Mouse (Mus musculus): Measurements from ENCODE around the gene Cldn2. TPM values are rescaled to one million over a fixed set of nuclear protein-coding genes. Genes with fewer than 3 reads are reported as not detected.

Cldn2 gene
- polyA plus RNA-seq (2014; fragmentation: Illumina TruSeq; extraction: RNeasy Lipid Tissue Mini Kit (QIAGEN cat#74804); ENCODE audit: low read depth, low replicate concordance): 467 TPM

GRCm38 (mm10) chrX:139800406-139800878 lies at the start of gene Cldn2:
TSS of gene Cldn2 (plus strand) at chrX:139800828.

DNA sequence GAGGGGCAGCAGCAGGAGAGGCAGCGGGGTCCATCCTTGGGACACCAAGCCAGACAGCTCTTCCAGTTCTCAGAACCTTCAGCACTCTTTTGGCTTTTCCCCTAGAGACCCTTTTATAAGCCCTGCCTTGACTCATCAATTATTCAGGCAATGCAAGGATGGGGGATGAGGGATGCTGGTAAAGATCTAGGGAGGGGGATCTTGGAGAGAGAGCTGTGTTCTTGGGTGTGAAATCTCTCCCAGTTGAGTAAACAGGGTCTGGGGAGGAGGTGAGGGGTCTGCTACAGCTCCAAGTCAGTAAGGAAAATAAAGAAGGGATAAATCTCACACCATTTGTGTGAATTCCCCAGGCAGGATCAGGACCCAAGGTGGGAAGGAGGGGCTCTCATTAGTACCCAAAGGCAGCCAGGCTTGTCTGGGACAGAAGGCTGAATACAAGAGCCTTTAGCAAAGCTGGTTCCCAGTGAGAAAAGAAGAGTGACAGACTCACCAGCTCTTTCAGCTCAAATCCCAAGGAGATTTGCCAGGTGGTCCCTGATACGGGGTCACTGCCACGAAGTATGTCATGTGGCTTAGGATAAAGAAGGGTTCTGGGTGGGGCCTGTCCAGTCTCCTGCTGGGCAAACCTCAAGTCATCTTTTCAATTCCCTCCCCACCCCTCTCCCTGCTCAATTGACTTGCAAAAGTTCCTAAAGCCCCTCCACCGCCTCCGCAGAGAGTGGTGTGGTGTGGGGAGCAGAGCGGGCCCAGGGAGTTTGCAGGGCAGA lies 18.2 kb upstream of the Cldn2 start, which contains the start of gene Ripply1:
TSS of gene Ripply1 (minus strand) at position 76 of the 767 bp plus-strand sequence.

Other genes starting within 250 kb of the Cldn2 start
- gene Rnf128, start 237.5 kb upstream of the Cldn2 start, polyA plus RNA-seq (2014; fragmentation: Illumina TruSeq; extraction: RNeasy Lipid Tissue Mini Kit (QIAGEN cat#74804); ENCODE audit: low read depth, low replicate concordance): 439 TPM
- gene Tbc1d8b, start 115.8 kb upstream of the Cldn2 start, polyA plus RNA-seq (2014; fragmentation: Illumina TruSeq; extraction: RNeasy Lipid Tissue Mini Kit (QIAGEN cat#74804); ENCODE audit: low read depth, low replicate concordance): 53.0 TPM
- gene Gm15013, start 86.3 kb upstream of the Cldn2 start, polyA plus RNA-seq (2014; fragmentation: Illumina TruSeq; extraction: RNeasy Lipid Tissue Mini Kit (QIAGEN cat#74804); ENCODE audit: low read depth, low replicate concordance): not detected
- gene Ripply1, start 18.5 kb upstream of the Cldn2 start, polyA plus RNA-seq (2014; fragmentation: Illumina TruSeq; extraction: RNeasy Lipid Tissue Mini Kit (QIAGEN cat#74804); ENCODE audit: low read depth, low replicate concordance): not detected
- gene Morc4, start 70.8 kb downstream of the Cldn2 start, polyA plus RNA-seq (2014; fragmentation: Illumina TruSeq; extraction: RNeasy Lipid Tissue Mini Kit (QIAGEN cat#74804); ENCODE audit: low read depth, low replicate concordance): 28.3 TPM
- gene Rbm41, start 197.8 kb downstream of the Cldn2 start, polyA plus RNA-seq (2014; fragmentation: Illumina TruSeq; extraction: RNeasy Lipid Tissue Mini Kit (QIAGEN cat#74804); ENCODE audit: low read depth, low replicate concordance): 13.4 TPM